Comparison of ENCODE assay signal across 26 mouse cellular contexts in genomic region chr2:103153261-103153660, GRCm38 (mm10).
DNase-seq lines count a peak whose midpoint lies in the region; ATAC-seq lines count a peak whose summit lies in the region.
"Had no signal": no experiment of that assay in that cellular context is flagged by ENCODE, and none has a peak within 500 bp of the region (broad histone marks: within the 10 kb centered on the region; RNA-seq: fewer than 3 reads in every experiment).

No protein-coding gene starts in this region.

- H3K36me3 ChIP-seq in splenic B cell, adult 2 months (ENCODE audit: control insufficient read depth, insufficient read depth, low read length, poor library complexity, severe bottlenecking) = no peaks in the 10 kb centered on the region
- H3K36me3 ChIP-seq in midbrain, embryonic 11.5 days (ENCODE audit: control insufficient read depth, insufficient read depth, low read length) = no peaks in the 10 kb centered on the region
- H3K36me3 ChIP-seq: embryonic facial prominence, embryonic 13.5 days; embryonic facial prominence, embryonic 15.5 days; forebrain, embryonic 10.5 days; forebrain, embryonic 12.5 days; G1E had no signal

- no peaks in the 10 kb centered on the region for H3K4me1 ChIP-seq in midbrain, embryonic 11.5 days (ENCODE audit: control insufficient read depth, insufficient read depth, low read length)
- H3K4me1 ChIP-seq: embryonic facial prominence, embryonic 13.5 days; embryonic facial prominence, embryonic 15.5 days; forebrain, embryonic 10.5 days; forebrain, embryonic 12.5 days had no signal

- no peaks in the 10 kb centered on the region for H3K27me3 ChIP-seq in splenic B cell, adult 2 months (ENCODE audit: control insufficient read depth, insufficient read depth, low read length, poor library complexity, severe bottlenecking)
- H3K27me3 ChIP-seq in midbrain, embryonic 11.5 days (ENCODE audit: control insufficient read depth, insufficient read depth, low read length) = no peaks in the 10 kb centered on the region
- H3K27me3 ChIP-seq: embryonic facial prominence, embryonic 13.5 days; embryonic facial prominence, embryonic 15.5 days; forebrain, embryonic 12.5 days; Patski had no signal

- peak; percentile 32 for DNase-seq in A20 (ENCODE audit: low read depth, low spot score)
- DNase-seq in splenic B cell, adult 2 months (ENCODE audit: low read depth, low spot score) = peak; percentile 17
- no peak for DNase-seq in left cerebral cortex, postnatal 36 days (ENCODE audit: low spot score in 2 of 2)
- no peak for DNase-seq in midbrain, embryonic 11.5 days (ENCODE audit: low spot score, missing footprints)
- DNase-seq: adrenal gland, adult 8-10 months; adrenal gland, postnatal 14 days; adrenal gland, postnatal 36 days; cerebellum, adult 11-12 months; cerebellum, adult 2 months; cerebellum, adult 9-11 months; cerebellum, postnatal 14 days; cerebellum, postnatal 36 days; embryo, embryonic 11 days had no signal

- H3K9me3 ChIP-seq in midbrain, embryonic 11.5 days (ENCODE audit: control insufficient read depth, low read length) = no peaks in the 10 kb centered on the region
- H3K9me3 ChIP-seq: embryonic facial prominence, embryonic 13.5 days; embryonic facial prominence, embryonic 15.5 days; forebrain, embryonic 10.5 days; forebrain, embryonic 12.5 days; G1E had no signal

- no peak overlapping the region for H3K4me2 ChIP-seq in midbrain, embryonic 11.5 days
- H3K4me2 ChIP-seq: embryonic facial prominence, embryonic 13.5 days; embryonic facial prominence, embryonic 15.5 days; forebrain, embryonic 12.5 days had no signal

- H3K27ac ChIP-seq in midbrain, embryonic 11.5 days (ENCODE audit: low read depth, low read length) = no peak overlapping the region
- H3K27ac ChIP-seq: embryonic facial prominence, embryonic 13.5 days; embryonic facial prominence, embryonic 15.5 days; forebrain, embryonic 10.5 days; forebrain, embryonic 12.5 days had no signal

- 97% methylated on average over 1 of the region's 1 CpGs for whole genome bisulfite sequencing in midbrain, embryonic 11.5 days

- peak; percentile 60 for ATAC-seq in common myeloid progenitor, adult 5-6 weeks (replicated peaks; ENCODE audit: low read depth, poor library complexity, severe bottlenecking)
- ATAC-seq in megakaryocyte, adult 5-6 weeks (ENCODE audit: poor library complexity, severe bottlenecking) = peak; percentile 83
- ATAC-seq in midbrain, embryonic 11.5 days (ENCODE audit: low FRiP score) = no peak
- no peak for ATAC-seq in monocyte, adult 5-6 weeks (replicated peaks; ENCODE audit: insufficient number of reproducible peaks, low FRiP score, low TSS enrichment, poor library complexity, severe bottlenecking)
- ATAC-seq: activated CD4-positive, CD25-positive, alpha-beta regulatory T cell, adult 4 months; forebrain, embryonic 14.5 days; forebrain, embryonic 16.5 days; Patski had no signal

- intact Hi-C loops in left cerebral cortex, postnatal 36 days (cut with DNase I) = no loop called here

- no peak overlapping the region for H3K9ac ChIP-seq in midbrain, embryonic 11.5 days (ENCODE audit: low read length)
- H3K9ac ChIP-seq: embryonic facial prominence, embryonic 13.5 days; embryonic facial prominence, embryonic 15.5 days; forebrain, embryonic 12.5 days had no signal

- H3K4me3 ChIP-seq in midbrain, embryonic 11.5 days (ENCODE audit: low read depth, low read length) = no peak overlapping the region
- H3K4me3 ChIP-seq: embryonic facial prominence, embryonic 13.5 days; embryonic facial prominence, embryonic 15.5 days; erythroblast, embryonic 14.5 days; forebrain, embryonic 10.5 days; forebrain, embryonic 12.5 days had no signal

Comparison
In these comparisons a context has a peak if more than half of its experiments do, and no peak if none do; other contexts are left out.
1. DNase-seq: peak in A20 (single experiment) and splenic B cell, adult 2 months (single experiment); none in left cerebral cortex, postnatal 36 days (0 of 2) and midbrain, embryonic 11.5 days (single experiment).
2. ATAC-seq: peak in common myeloid progenitor, adult 5-6 weeks (single experiment) and megakaryocyte, adult 5-6 weeks (single experiment); none in midbrain, embryonic 11.5 days (single experiment) and monocyte, adult 5-6 weeks (single experiment).